Mouse (Mus musculus) cerebellum, adult 9-10 months (tissue): ENCODE results near the gene Lsm11.
"Not testable (repeated sequence)": the region's sequence is repeated elsewhere in the genome, so short reads cannot be mapped to it uniquely, and the experiment has no call there.

Experiments used
- DNase-seq: peaks from one replicate; pipeline ENCODE4 v3.0.0; 2022

Gene Lsm11

GRCm38 (mm10) chr11:45881026-45881682 is 63.6 kb downstream of the Lsm11 start:
- DNase-seq = peak; percentile 49

GRCm38 (mm10) chr11:45879366-45879765 is 65.4 kb downstream of the Lsm11 start:
- not testable (repeated sequence) for DNase-seq
